Mouse (Mus musculus): ENCODE results near the gene Fas.

The Fas gene

GRCm38 (mm10) chr19:34284383-34284782 is 6.1 kb upstream of the Fas start:
- DNase-seq: no peak

- no peak for DNase-seq
These were observed 5.6 kb upstream of the Fas start for GRCm38 (mm10) chr19:34284826-34285225.

GRCm38 (mm10) chr19:34287221-34287620 is 3.2 kb upstream of the Fas start:
- DNase-seq: no peak

- DNase-seq: no peak
These were observed 2.6 kb upstream of the Fas start for GRCm38 (mm10) chr19:34287656-34288415.

GRCm38 (mm10) chr19:34288696-34289095 is 1.8 kb upstream of the Fas start:
- DNase-seq: no peak

- DNase-seq: no peak
These were observed 441 bp downstream of the Fas start for GRCm38 (mm10) chr19:34290872-34291341.

GRCm38 (mm10) chr19:34291379-34291778 is 913 bp downstream of the Fas start:
- no peak for DNase-seq

GRCm38 (mm10) chr19:34291956-34292355 is 1.5 kb downstream of the Fas start:
- DNase-seq: no peak

GRCm38 (mm10) chr19:34292701-34293100 is 2.2 kb downstream of the Fas start:
- no peak for DNase-seq

GRCm38 (mm10) chr19:34293376-34293947 is 3.0 kb downstream of the Fas start:
- DNase-seq: no peak

GRCm38 (mm10) chr19:34295442-34295841 is 5.0 kb downstream of the Fas start:
- no peak for DNase-seq

- no peak for DNase-seq
These were observed 8.1 kb downstream of the Fas start for GRCm38 (mm10) chr19:34298531-34298930.

- DNase-seq: no peak
These were observed 8.8 kb downstream of the Fas start for GRCm38 (mm10) chr19:34299229-34299628.

GRCm38 (mm10) chr19:34300430-34300829 is 10.0 kb downstream of the Fas start:
- no peak for DNase-seq

GRCm38 (mm10) chr19:34304917-34305316 is 14.5 kb downstream of the Fas start:
- no peak for DNase-seq

GRCm38 (mm10) chr19:34306794-34307193 is 16.3 kb downstream of the Fas start:
- DNase-seq: no peak

GRCm38 (mm10) chr19:34312151-34312728 is 21.8 kb downstream of the Fas start:
- no peak for DNase-seq

- no peak for DNase-seq
These were observed 37.6 kb downstream of the Fas start for GRCm38 (mm10) chr19:34328051-34328450.

- DNase-seq: peak; percentile 74
These were observed 43.8 kb downstream of the Fas start for GRCm38 (mm10) chr19:34334300-34334699.

GRCm38 (mm10) chr19:34344702-34345101 is 54.2 kb downstream of the Fas start:
- DNase-seq: no peak

- DNase-seq: peak; percentile 48
These were observed 55.3 kb downstream of the Fas start for GRCm38 (mm10) chr19:34345616-34346267.

GRCm38 (mm10) chr19:34353291-34353805 is 62.9 kb downstream of the Fas start:
- no peak for DNase-seq

GRCm38 (mm10) chr19:34362639-34363038 is 72.2 kb downstream of the Fas start:
- DNase-seq: no peak
